Mouse (Mus musculus): ENCODE data around the gene Gpr108. TPM values are rescaled to one million over a fixed set of nuclear protein-coding genes. Genes with fewer than 3 reads are reported as not detected.

The Gpr108 gene
- total RNA-seq, 2 experiments from 2014 or later = 72.4 to 89.6 TPM

DNA sequence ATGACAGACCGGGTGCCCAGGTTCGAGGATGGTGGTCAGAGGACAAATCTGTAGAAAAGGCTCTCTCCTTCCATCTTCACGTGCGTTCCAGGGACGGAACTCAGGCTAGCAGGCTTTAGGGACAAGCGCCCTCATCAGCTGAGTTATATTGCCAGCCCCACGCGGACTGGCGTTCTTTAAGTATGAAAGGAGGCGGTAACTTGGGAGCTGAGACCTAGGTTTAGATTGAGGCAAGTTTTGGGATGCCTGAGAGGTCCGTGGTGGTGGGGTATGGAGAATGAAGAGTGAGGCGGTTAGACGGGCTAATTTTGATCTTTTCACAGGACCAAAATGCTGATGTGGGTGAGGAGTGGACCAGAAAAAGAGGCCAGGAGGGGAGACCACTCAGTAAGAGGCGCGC lies 26.4 kb upstream of the Gpr108 start:
- DNase-seq (ENCODE audit: low spot score in 2 of 2) = no peak

DNA sequence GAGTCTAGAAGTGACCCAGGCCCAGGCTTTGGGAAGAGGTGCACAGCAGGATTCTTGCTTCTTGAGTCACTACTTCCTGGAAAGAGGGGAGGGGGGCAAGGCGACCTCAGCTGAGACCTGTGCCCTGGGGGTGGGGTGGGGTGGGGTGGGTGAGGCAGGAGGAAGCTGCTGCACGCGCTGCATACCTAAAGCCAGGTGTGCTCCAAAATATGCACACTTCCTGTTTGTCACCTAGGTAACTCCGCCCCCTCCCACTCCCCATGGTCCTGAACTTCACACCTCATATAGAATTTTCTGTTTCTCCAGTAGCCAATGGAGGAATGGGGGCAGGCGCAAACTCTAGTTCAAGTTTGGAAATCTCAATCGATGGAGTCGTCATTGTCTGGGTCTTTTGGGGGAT lies 25.6 kb upstream of the Gpr108 start:
- DNase-seq (ENCODE audit: low spot score in 2 of 2) = no peak

DNA sequence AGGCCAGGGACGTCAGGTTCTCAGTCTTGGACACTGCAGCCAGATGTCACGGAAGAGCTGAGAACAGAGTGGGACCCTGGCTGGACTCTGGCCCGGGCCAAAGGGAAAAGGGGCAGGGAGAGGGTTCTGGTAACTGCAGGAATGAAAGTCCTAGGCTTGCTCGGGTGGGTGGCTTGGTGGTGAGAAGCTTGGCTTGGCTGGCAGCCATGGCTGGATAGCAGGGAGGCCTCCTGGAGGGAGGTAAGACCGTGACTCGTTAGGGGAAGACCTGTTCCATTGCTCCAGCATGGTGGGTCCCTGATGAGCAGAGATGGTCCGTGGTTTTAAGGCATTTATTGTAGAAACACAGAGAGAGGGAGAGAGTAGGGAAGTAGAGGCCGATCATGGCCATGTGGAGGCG lies 23.1 kb upstream of the Gpr108 start:
- DNase-seq (ENCODE audit: low spot score in 2 of 2) = no peak

DNA sequence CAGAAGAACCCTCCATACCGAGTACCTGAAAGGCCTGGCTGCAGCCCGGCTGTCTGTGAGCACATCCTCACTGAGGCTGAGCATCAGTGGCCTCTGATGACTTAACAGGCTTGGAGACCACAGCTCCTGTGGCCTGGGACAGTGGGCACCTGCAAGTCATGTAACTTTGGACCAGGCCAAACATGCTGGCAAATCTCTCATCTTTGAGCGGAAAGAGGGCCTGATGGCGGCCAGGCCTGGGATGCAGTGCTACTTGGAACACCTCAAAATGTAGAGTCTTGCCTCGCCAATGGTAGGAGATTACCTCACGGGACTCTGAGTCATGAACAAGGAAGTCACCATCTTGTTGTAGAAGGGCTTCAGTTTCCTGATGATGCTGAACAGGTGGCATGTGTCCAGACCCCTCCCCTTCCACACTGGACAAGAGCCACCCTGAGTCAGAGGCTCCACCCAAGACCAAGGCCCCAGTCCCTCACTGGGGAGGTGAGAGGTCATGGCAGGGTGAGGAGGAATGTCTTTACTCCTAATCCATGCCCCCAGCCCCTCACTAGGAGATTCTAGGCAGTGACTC lies 19.4 kb upstream of the Gpr108 start:
- DNase-seq (ENCODE audit: low spot score in 2 of 2) = no peak

DNA sequence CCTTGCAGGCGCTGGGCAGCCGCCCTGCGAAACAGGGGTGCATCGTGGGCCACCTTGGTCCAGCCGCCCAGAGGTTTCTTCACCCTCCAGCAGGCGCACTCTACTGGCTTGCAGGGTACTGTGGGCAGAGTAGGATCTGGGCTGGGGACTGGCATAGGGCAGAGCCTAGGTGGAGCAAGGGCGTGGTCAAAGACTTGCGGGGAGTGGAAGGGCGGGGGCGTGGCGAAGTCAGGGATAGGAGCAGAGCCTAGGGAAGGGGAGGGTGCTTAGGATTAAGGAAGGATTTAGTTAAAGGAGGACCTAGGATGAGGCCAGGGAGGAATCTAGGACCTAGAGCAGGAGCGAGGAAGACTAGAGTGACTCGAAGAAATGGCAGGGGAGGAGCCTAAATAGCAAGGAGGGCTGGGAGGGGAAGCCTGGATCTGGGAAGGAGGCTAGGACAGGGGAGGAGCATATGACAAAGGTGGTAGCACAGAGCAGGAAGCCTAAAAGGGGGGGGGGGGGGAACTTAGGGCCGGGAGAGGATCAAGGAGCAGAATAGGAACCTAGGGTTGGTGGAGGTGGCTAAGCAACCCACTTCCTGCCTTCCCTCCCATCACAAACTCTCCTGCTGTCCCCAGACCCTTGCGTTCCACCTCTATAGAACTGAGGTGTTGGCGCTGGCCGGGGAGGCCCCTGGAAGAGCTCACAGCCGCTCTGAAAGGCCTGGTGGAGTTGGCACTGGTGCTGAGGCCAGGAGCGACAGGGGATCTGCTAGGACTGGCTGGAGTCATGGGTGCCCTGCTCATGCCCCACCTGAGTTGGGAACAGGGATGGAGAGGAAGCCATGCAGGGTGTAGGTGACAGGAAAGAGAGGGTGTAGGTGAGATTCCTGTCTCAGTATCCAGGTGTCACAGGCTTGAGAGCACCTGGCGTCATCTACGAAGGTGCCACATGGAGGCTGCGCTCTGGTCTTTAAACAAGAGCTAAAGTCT lies 17.0 kb upstream of the Gpr108 start:
- DNase-seq (ENCODE audit: low spot score in 2 of 2) = peak; percentile 80 to 81

DNA sequence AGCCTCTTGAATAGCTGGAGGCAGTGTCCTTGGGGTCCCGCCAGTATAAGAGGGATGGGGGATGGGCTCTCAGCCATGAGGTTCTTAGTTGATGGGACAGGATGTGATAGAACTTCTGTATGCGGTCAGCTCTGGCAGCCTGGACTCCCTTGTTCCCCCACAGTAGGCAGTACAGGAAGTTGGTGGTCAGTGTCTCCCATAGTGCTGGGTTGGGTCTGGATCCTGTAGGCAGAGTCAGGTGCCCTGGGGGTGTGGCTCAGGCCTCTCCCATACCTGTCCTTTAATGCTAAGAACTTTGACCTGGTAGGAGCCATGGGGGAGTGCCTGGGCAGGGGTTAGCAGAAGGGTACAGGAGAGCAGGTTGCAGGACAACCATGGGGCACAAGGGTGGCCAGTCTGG lies 15.9 kb upstream of the Gpr108 start:
- DNase-seq (ENCODE audit: low spot score in 2 of 2) = no peak

DNA sequence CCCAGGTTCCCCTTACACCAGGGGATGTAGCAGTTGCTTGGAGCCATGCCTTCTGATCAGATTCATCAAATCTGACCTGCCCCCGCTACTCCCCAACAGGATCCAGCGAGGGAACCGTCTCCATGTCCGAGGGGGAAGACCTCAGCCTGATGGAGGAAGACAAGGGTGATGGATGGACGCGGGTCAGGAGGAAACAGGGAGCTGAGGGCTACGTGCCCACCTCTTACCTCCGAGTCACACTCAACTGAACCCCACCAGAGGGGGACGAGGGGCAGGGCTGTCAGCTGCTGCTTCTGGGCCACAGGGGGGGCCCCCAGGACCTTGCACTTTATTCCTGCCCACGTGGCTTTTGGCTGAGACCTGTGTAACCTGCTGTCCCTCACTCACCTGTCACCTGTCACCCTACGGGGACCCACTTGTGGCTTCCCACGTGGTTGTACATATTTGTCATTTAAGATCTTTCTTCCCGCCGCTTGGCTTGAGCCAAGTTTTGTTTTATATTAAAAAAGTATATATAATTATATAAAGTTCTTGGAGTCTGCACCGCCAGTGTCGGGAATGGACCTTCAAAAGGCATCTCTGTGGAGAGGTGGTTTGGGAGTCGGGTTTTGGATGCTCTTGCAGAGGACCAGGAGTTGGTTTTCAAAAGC lies 14.8 kb upstream of the Gpr108 start:
- no peak for DNase-seq (ENCODE audit: low spot score in 2 of 2)

DNA sequence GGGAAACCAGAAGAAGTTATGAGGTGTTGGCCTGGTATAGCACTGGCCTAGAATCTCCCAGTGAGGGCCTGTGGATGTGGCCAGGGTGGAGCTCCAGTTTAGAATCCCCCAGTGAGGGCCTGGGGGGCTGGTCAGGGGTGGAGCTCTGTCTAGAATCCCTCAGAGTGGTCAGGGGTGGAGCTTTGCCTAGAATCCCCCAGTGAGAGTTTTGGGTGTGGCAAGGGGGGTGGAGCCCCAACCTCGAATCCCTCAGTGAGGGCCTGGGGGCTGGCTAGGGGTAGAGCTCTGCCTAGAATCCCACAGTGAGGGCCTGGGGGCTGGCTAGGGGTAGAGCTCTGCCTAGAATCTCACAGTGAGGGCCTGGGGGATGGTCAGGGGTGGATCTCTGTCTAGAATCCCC lies 13.6 kb upstream of the Gpr108 start:
- no peak for DNase-seq (ENCODE audit: low spot score in 2 of 2)

DNA sequence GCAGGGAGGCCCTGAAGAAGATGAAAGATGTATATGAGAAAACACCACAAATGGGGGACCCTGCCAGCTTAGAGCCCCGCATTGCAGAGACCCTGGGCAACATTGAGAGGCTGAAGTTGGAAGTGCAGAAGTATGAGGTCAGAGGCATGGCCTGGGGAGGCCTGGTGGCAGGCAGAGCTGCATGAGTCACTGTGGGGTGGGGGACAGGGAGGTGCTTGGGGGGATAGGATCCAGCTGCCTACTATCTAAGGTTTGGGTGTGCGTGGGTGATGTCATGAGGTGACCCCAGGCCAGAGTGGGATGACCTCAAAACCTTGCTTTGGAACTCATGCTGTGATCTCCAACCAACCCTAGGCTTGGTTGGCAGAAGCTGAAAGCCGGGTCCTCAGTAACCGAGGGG lies 13.0 kb upstream of the Gpr108 start:
- DNase-seq (ENCODE audit: low spot score in 2 of 2) = no peak

DNA sequence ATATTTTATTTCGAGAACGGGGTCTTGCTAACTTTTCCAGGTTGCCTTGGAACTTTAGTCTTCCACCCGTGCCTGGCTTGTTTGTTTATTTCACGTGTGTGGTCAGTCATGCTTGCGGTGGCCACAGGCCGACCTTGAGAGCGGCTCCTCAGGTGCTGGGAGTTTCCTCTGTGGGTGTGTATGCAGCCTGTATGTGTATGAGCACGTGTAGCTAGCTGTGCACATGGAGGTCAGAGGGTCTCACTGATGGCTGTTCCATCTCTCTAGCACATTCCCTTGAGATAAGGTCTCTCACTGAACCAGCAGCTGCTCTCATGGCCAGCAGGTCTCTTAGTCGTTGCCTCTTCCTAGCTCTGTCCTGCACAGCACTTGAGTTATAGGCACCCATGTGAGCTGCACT lies 12.1 kb upstream of the Gpr108 start:
- DNase-seq (ENCODE audit: low spot score in 2 of 2) = no peak

DNA sequence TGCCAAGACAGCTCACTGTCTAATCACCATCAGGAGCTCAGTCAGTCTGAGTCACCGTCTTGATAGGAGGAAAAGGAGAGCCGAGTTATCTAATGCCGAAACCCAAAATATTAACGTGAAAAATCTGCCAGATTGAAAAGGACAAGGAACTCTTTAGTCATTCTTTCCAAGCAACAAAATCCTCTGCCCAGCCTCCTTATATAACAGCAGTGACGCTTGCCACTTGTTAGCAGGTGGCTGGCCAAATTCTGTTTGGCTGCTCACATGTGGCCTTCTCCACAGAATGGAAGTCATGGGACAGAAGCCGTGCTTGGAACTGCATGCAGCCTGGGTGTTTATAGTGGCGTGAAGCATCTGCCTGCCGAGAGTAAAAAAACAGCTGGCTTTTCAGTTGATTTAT lies 11.5 kb upstream of the Gpr108 start:
- DNase-seq (ENCODE audit: low spot score in 2 of 2) = no peak

DNA sequence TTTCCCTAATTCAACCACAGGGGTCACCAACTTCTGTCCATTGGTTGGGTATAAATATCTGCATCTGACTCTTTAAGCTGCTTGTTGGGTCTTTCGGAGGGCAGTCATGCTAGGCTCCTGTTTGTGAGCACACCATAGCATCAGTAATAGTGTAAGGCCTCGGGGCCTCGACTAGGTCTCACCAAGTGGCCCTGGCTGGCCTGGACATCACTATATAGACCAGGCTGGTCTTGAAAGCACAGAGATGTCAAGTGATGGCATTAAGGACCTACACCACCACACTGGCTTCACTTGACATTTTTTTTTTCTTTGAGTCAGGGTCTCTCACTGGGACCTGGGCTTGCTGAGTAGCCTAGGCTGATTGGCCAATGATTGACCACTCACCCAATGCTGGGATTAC lies 9.9 kb upstream of the Gpr108 start:
- DNase-seq (ENCODE audit: low spot score in 2 of 2) = no peak

DNA sequence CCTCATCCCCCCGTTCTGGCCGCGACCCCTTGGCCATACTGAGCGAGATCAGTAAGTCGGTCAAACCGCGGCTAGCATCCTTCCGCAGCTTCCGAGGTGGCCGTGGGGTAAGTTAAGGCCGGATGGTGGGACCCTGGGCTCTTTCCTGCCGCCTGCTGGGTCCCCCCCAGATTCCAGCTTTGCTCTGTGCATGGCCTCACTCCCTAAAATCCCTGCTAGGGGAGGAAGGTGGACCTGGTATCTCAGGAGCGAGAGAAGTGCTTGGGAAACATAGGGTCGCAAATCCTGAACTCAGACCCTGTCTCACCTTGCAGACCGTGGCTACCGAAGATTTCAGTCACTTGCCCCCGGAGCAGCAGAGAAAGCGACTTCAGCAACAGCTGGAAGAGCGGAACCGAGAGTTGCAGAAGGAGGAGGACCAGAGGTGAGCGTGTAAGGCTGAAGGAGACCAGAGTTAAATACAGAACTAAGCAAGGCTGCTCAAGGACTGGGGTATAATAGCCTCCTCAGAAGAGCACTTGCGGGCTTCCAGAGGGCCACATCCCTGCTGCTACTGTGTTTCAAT lies 8.8 kb upstream of the Gpr108 start:
- DNase-seq (ENCODE audit: low spot score in 2 of 2) = no peak

DNA sequence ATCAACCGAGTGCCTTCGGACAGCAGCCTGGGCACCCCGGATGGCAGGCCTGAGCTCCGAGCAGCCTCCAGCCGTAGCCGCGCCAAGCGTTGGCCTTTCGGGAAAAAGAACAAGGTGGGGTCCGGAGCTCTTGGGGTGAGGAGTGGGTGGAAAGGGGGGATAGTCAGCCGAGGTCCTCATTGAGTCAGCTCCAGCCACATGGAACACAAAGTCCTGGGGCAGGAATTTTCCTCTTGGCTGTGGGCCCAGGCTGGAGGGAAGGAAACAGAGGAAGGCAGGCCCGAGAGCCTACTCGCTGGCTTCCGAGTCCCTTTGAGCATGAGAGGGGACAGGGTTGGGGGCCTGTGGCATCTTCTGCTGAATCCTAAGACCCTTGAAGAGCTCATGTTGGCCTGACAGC lies 7.1 kb upstream of the Gpr108 start:
- no peak for DNase-seq (ENCODE audit: low spot score in 2 of 2)

DNA sequence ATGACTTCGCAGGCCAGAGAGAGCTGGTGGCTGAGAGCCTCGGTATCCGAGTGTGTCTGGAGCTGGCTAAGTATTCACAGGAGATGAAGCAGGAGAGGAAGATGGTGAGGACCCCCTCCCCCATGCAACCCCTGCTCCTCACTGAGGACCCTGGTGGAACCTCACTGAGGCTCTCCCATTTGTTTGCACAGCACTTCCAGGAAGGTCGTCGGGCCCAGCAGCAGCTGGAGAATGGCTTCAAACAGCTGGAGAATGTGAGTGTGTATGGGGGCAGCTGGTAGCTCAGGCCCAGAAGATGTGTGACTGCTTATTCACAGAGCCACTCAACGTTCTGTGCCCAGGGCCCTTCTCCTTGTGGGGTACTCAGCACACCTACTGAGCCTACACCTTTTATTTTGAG lies 5.1 kb upstream of the Gpr108 start:
- DNase-seq (ENCODE audit: low spot score in 2 of 2) = no peak

DNA sequence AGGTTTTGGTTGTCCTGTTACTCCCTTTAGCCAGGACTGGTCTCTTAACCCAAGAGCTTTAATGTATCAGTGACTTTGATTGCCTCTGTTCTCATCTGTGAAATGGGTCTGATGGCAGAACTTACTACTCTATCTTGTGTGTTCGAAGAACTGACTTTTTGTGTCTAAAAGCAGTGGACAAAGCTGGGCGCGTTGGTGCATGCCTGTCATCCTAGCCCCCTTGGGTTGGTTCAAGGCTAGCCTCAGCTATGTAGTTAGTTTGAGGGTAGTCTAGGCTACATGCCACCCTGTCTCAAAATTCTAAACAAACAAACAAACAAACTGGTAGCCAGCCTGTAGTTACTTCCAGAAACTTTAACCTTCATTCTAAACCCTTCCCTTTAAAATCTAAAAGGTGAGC lies 3.2 kb upstream of the Gpr108 start:
- no peak for DNase-seq (ENCODE audit: low spot score in 2 of 2)

DNA sequence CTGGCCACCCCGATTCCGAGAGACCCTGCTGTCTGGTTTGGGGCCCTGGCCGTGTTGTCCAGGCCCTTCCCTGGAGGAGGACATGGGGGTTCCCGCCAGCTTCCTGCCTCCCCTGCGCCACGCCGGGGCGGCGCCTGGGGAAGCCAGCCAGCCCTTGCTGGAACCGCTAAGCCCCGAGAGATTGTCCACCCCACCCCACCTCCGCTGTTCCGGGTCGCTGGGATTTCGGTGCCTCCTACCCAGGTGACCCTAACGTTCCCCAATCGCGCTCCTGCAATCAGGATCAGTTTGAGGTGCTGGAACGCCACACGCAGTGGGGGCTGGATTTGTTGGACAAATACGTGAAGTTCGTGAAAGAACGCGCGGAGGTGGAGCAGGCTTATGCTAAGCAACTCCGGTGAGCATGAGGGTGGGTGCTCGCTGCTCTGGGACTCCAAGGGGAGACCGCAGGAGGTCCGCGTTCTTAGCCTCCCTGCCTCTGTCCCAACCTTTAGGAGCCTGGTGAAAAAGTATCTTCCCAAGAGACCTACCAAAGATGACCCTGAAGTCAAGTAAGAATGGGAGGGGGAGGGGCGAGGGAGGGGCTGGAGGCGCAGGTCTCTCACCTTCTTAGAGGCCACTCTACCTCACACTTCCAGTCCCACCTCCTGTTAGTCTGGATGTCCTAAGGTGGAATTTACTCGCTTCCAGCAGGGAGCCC lies 2.4 kb upstream of the Gpr108 start:
- peak; percentile 52 to 64 for DNase-seq (ENCODE audit: low spot score in 2 of 2)

DNA sequence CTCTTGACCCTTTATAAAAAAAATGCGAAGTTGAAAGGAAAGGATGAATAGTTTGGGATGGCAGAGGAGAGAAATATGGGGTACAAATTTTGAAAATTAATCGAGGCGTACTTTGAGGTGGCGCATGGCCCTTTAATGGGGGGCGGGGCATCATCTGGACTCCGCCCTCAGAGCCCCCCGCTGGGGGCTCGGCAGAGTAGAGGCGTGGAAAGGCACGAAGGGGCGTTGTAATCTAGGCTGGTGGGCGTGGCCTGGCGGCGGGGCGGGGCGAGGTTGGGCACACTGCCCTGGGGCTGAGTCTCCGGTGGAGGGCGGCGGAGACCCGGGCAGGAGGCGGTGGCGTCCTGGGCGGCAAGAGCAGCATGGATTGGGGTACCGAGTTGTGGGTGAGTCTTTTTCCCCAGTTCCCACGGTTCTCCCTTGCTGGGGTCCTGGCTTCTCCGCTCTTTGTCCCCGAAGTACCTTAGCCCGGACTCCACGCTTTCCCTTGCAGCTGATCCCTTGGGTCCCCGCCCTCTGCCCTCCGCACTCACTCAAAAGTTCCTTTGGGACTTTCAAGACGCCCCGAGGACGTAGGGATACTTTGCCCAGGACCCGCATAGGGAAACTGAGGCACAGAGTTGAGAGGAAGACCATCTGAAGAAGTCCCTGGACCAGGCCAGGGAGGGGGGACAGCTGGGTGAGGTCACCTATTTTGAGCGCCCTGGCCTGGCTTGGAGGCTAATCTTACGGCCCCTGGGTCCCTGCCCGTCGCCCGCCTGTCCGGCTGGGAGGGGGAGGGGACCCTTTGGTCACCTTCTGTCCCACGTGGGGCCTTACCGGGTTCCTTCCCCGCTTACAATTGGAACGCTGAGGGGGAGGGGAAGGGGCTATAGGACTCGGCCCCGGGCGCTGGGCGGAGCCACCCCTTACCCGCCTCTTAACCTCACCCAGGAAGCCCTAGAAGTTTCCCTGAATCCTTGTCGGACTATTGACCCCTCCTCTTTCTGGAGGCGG lies 1.2 kb upstream of the Gpr108 start, which contains the start of gene Trip10:
Gene Trip10, plus strand, starts transcription at position 270 of the 996 bp plus-strand sequence.
- DNase-seq (ENCODE audit: low spot score in 2 of 2) = peak; percentile 99 to 100

DNA sequence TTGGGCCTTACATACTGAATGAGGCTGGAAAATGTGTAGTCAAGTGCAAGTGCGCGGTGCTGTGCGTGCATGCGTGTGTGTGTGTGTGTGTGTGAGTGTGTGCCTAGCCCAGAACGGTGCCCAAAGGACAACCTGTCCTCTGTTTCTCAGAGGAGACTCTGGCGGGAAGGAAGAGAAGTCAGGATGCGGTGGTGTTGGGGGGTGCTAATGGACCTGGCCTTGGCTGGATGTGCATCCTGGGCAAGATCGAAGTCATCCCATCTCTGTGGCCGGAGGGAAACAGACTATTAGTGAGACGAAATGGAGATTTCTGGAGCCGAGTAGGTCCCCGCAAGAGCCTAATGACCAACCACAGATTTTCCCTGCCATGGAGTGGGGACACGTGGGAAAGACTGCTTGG lies 525 bp upstream of the Gpr108 start:
- DNase-seq (ENCODE audit: low spot score in 2 of 2) = no peak

Data from adrenal gland, adult 18-20 months (tissue).